Mouse (Mus musculus): Measurements from ENCODE around the gene Ubtd1.

DNA sequence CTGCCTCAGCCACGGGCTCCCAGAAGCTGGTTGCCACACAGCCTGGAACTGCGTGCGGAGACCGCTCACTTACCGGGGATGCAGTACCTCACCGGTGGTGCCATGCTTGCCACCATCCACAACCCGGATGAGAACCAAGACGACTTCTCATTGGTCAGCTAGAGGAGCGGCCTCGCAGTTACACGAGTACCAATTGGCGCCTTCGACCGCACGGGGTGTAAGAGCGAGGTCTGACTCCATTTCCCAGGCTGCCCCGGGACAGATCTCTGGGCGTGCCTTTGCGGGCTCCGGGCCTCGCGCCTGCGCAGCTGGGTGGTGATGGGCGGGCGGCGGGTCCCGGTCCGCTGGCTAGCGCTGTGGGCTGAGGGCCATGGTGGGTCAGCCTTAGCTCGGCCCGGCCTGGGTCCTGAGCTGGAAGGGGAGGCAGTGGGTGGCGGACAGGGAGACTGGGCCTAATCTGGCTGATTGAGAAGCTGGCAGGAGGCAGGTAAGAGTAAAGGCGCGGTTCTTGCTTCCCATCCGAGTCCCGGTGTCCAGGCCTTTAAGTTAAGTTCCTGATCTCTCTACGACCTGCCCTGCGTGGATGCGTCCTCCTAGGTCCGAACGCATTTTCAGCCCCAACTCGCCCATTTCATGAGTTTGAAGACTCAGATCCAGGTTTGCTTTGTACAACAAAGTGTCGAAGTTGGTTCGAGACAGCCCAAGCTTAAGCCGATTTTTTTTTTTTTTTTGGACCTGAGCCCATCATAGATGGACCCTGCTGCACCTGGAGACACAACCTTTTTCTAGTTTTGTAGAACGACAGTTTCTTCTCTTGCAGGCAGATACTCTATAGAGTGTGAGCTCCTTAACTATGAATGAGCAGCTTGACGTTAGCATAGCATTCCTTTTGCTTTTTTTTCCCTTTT, 48.1 kb upstream of the Ubtd1 start, which contains the start of the genes Exosc1 and Zdhhc16:
- 0 out of 2 replicates have a peak, but pooled peaks have one; percentile 14 for TF ChIP-seq CTCF (IDR thresholded peaks at IDR 0.05)
- TF ChIP-seq POLR2A (IDR thresholded peaks at IDR 0.05; ENCODE audit: insufficient read depth, low read depth, low read length), result peak; percentile 81
- TF ChIP-seq EP300 (IDR thresholded peaks at IDR 0.05; ENCODE audit: insufficient read depth, low read depth, low read length), result no peak

Data from heart, adult 2 months (tissue).